Mouse (Mus musculus): ENCODE measurements around the gene Cys1. TPM values are rescaled to one million over a fixed set of nuclear protein-coding genes. Genes with fewer than 3 reads are reported as not detected.

Gene Cys1
- total and polyA plus RNA-seq, 3 experiments: not detected

DNA sequence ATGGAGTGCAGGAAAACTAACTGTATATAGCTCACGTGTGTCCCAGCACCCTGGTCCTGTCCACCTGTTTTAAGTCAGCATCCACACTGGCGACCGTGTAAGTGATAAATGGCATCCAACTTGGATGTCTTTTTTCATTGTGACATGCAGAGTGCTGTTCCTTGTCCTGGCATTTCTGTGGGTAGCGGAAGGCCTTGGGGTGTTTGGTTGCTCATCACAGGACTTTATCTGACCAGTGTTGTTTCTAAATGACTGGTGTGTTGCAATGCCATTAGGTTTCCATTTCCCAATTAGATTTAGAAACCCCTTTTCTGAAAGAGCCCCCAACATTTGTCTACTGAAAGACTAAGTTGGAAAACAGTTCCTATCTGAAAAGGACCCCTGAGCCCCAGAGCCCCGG is 19.5 kb downstream of the Cys1 start:
- peaks cover 53% of the 10 kb centered on the region for H3K36me3 ChIP-seq (replicated peaks)

DNA sequence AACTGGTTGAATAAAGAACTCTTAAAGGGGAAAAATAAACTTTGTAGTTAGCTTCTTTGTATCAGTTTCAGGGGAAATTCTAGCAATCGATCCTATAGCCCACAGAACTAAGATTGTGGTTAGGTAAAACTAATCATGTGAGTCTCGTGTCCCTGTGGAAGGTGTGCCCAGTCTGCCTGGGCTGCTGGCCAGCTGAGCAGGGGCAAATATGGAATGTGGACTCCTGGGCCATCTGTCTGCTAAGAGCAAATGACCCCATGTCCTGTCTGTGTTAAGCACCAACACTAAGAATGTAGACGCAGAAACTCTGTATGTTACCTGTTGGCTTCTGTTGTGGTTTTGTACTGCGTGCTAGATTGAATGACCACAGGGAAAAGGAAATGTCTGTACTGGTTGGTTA is 20.5 kb downstream of the Cys1 start:
- Histone ChIP-seq H3K4me3 (ENCODE audit: low read depth, low read length) (no peak overlapping the region), H3K4me1 (ENCODE audit: insufficient read depth, low read depth, low read length) (peaks cover 59% of the 10 kb centered on the region), H3K9me3 (replicated peaks) (no peaks in the 10 kb centered on the region), H3K36me3 (replicated peaks) (peaks cover 63% of the 10 kb centered on the region), H3K27me3 (ENCODE audit: insufficient read depth, low read length) (no peaks in the 10 kb centered on the region)
- no peak for DNase-seq (ENCODE audit: low spot score)
- no peak for TF ChIP-seq POLR2AphosphoS5 (IDR thresholded peaks at IDR 0.05; ENCODE audit: insufficient replicate concordance, low read depth, low read length)
- no peak for TF ChIP-seq GATA1 (IDR thresholded peaks at IDR 0.05; ENCODE audit: borderline replicate concordance, low read length)
- TF ChIP-seq GATA2 (IDR thresholded peaks at IDR 0.05; ENCODE audit: borderline replicate concordance, low read depth, low read length): no peak
- no peak for TF ChIP-seq TAL1 (conservative IDR thresholded peaks at IDR 0.05; ENCODE audit: low read depth, low read length)
- TF ChIP-seq CTCF (IDR thresholded peaks at IDR 0.05; ENCODE audit: low read depth, low read length): no peak
- no peak for ATAC-seq (ENCODE audit: extremely low read depth, insufficient number of reproducible peaks, low FRiP score, poor library complexity, severe bottlenecking)

More for the DNA sequence above, 19.5 kb downstream of the Cys1 start:
- no peaks in the 10 kb centered on the region for H3K9me3 ChIP-seq (replicated peaks)
- no peak overlapping the region for H3K4me3 ChIP-seq (ENCODE audit: low read depth, low read length)
- peaks cover 55% of the 10 kb centered on the region for H3K4me1 ChIP-seq (ENCODE audit: insufficient read depth, low read depth, low read length)
- TF ChIP-seq CTCF (IDR thresholded peaks at IDR 0.05; ENCODE audit: low read depth, low read length) (no peak), POLR2AphosphoS5 (IDR thresholded peaks at IDR 0.05; ENCODE audit: insufficient replicate concordance, low read depth, low read length) (no peak), GATA2 (IDR thresholded peaks at IDR 0.05; ENCODE audit: borderline replicate concordance, low read depth, low read length) (no peak), TAL1 (conservative IDR thresholded peaks at IDR 0.05; ENCODE audit: low read depth, low read length) (no peak), GATA1 (IDR thresholded peaks at IDR 0.05; ENCODE audit: borderline replicate concordance, low read length) (no peak)
- ATAC-seq (ENCODE audit: extremely low read depth, insufficient number of reproducible peaks, low FRiP score, poor library complexity, severe bottlenecking): no peak
- no peak for DNase-seq (ENCODE audit: low spot score)
- peaks cover 6% of the 10 kb centered on the region; the same call in 1 of the 2 replicates for H3K27me3 ChIP-seq (ENCODE audit: insufficient read depth, low read length)

DNA sequence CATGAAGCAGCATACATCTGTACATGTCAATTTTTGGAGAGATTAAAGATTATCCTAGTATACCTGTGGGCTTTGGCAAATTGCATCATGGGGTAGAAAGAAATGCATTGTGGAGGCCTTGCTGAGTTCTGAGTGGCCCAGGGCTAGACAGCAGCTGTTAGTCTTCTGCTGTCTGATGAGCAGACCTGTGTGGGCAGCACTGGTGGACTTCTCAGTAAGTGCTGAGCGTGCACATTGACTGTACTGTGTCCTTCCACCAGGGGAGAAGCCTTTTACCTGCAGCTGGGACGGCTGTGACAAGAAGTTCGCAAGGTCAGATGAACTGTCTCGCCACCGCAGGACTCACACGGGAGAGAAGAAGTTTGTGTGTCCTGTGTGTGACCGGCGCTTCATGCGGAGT is 21.7 kb downstream of the Cys1 start:
- DNase-seq (ENCODE audit: low spot score) (no peak), ATAC-seq (ENCODE audit: extremely low read depth, insufficient number of reproducible peaks, low FRiP score, poor library complexity, severe bottlenecking) (no peak)
- peaks cover 67% of the 10 kb centered on the region for H3K4me1 ChIP-seq (ENCODE audit: insufficient read depth, low read depth, low read length)
- 0 out of 2 replicates have a peak overlapping the region, but pooled peaks have one; percentile 0 for H3K4me3 ChIP-seq (ENCODE audit: low read depth, low read length)
- TF ChIP-seq POLR2AphosphoS5 (IDR thresholded peaks at IDR 0.05; ENCODE audit: insufficient replicate concordance, low read depth, low read length) (no peak), CTCF (IDR thresholded peaks at IDR 0.05; ENCODE audit: low read depth, low read length) (no peak), GATA2 (IDR thresholded peaks at IDR 0.05; ENCODE audit: borderline replicate concordance, low read depth, low read length) (no peak)
- H3K36me3 ChIP-seq (replicated peaks): peaks cover 74% of the 10 kb centered on the region
- no peaks in the 10 kb centered on the region for H3K9me3 ChIP-seq (replicated peaks)
- no peaks in the 10 kb centered on the region; the same call in 1 of the 2 replicates for H3K27me3 ChIP-seq (ENCODE audit: insufficient read depth, low read length)

DNA sequence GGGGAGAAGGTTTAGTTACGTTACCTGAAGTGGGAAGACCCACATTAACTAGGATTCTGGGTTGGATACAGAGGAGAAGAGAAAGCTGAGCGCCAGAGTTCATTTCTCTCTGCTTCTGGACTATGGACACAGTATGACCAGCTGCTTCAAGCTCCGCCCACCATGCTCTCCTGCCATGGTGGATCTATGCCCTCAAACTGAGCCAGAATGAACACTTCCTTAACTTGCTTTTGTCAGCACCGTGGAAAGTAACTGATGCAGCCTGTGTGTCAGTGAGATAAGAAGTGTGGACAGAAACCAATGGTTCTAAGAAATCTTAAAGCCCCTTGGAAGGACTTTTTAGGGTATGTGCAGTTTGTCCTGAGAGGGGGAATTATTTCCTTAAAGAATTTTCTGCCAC is 22.6 kb downstream of the Cys1 start:
- TF ChIP-seq POLR2AphosphoS5 (IDR thresholded peaks at IDR 0.05; ENCODE audit: insufficient replicate concordance, low read depth, low read length) (no peak), TAL1 (conservative IDR thresholded peaks at IDR 0.05; ENCODE audit: low read depth, low read length) (peak; percentile 67)
- no peaks in the 10 kb centered on the region; the same call in 1 of the 2 replicates for H3K27me3 ChIP-seq (ENCODE audit: insufficient read depth, low read length)
- no peaks in the 10 kb centered on the region for H3K9me3 ChIP-seq (replicated peaks)
- peaks cover 81% of the 10 kb centered on the region for H3K36me3 ChIP-seq (replicated peaks)
- peak; percentile 58 for DNase-seq (ENCODE audit: low spot score)
- peaks cover 77% of the 10 kb centered on the region for H3K4me1 ChIP-seq (ENCODE audit: insufficient read depth, low read depth, low read length)
- peak; percentile 84 for ATAC-seq (ENCODE audit: extremely low read depth, insufficient number of reproducible peaks, low FRiP score, poor library complexity, severe bottlenecking)
- H3K4me3 ChIP-seq (ENCODE audit: low read depth, low read length): peak overlapping the region; percentile 13; the same call in 1 of the 2 replicates

DNA sequence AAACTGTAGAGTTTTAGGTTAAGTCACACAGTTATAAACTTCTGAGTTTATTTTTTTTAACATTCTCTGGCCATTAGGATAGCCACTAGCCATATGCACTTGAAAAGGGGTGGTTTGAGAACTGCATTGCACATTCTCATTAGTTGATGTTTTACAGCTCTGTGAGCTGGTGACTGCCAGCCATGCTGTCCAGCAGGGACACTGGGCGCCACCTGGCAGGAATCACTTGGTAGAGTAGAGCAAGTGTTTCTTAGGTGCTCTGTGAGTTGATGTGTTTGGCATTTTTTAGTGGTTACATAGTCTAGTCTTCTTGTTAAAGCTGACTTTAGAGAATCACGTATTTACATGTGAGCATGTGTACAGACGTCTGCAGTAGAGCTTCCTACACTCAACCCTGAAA is 25.2 kb downstream of the Cys1 start:
- Histone ChIP-seq H3K27me3 (ENCODE audit: insufficient read depth, low read length) (no peaks in the 10 kb centered on the region; the same call in 1 of the 2 replicates), H3K4me1 (ENCODE audit: insufficient read depth, low read depth, low read length) (peaks cover 91% of the 10 kb centered on the region), H3K9me3 (replicated peaks) (no peaks in the 10 kb centered on the region), H3K36me3 (replicated peaks) (peaks cover 78% of the 10 kb centered on the region), H3K4me3 (ENCODE audit: low read depth, low read length) (no peak overlapping the region)
- DNase-seq (ENCODE audit: low spot score) (no peak), ATAC-seq (ENCODE audit: extremely low read depth, insufficient number of reproducible peaks, low FRiP score, poor library complexity, severe bottlenecking) (no peak)
- TF ChIP-seq POLR2AphosphoS5 (IDR thresholded peaks at IDR 0.05; ENCODE audit: insufficient replicate concordance, low read depth, low read length) (no peak), TAL1 (conservative IDR thresholded peaks at IDR 0.05; ENCODE audit: low read depth, low read length) (no peak), GATA2 (IDR thresholded peaks at IDR 0.05; ENCODE audit: borderline replicate concordance, low read depth, low read length) (no peak)

DNA sequence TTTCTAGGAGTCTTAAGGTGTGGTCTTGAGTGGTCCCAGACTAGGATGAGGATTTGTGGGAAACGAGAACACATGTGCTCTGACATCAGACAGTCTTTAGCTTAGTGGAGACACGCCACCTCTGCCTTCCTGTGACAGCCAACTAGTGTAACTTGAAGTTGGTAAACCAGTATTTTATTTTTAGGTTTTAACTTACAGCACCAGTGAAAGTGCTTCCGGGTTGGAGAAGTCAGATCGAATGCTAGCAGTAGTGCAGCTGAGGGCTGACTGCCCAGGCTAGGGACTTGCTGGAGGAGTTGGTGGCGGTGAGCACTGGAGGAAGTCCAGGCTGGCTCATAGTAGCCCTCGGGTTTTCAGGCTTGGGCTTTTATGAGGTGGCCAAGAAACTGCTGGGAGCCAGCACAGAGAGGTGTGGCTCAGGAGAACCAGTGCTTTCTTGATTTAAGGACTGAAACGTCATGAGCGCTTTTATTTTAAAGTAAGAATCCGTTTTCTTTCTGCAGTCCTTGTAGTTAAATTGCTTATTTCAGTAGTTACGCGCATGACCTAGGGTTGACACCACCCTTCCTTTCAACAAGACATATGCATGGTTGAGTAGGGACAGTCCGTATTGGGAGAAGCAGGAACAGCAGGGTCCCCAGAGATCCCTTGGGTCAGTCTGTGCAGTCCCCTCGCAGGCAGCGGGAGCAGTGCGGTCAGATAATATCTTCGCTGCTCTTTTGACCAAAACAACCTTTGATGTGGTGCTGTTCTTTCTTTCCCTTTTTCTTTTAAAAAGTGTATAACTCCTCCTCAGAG is 27.3 kb downstream of the Cys1 start:
- H3K36me3 ChIP-seq (replicated peaks): peaks cover 62% of the 10 kb centered on the region
- H3K27me3 ChIP-seq (ENCODE audit: insufficient read depth, low read length): no peaks in the 10 kb centered on the region; the same call in 1 of the 2 replicates
- no peaks in the 10 kb centered on the region for H3K9me3 ChIP-seq (replicated peaks)
- no peak for ATAC-seq (ENCODE audit: extremely low read depth, insufficient number of reproducible peaks, low FRiP score, poor library complexity, severe bottlenecking)
- H3K4me1 ChIP-seq (ENCODE audit: insufficient read depth, low read depth, low read length): peaks cover 88% of the 10 kb centered on the region
- no peak for DNase-seq (ENCODE audit: low spot score)
- TF ChIP-seq GATA1 (IDR thresholded peaks at IDR 0.05; ENCODE audit: borderline replicate concordance, low read length) (no peak), CTCF (IDR thresholded peaks at IDR 0.05; ENCODE audit: low read depth, low read length) (no peak), TAL1 (conservative IDR thresholded peaks at IDR 0.05; ENCODE audit: low read depth, low read length) (no peak), GATA2 (IDR thresholded peaks at IDR 0.05; ENCODE audit: borderline replicate concordance, low read depth, low read length) (no peak), POLR2AphosphoS5 (IDR thresholded peaks at IDR 0.05; ENCODE audit: insufficient replicate concordance, low read depth, low read length) (no peak)
- H3K4me3 ChIP-seq (ENCODE audit: low read depth, low read length): no peak overlapping the region

All from G1E (cell line).